Mouse (Mus musculus) neural tube, embryonic 14.5 days (tissue): Measurements from ENCODE around the gene Cct5. TPM values are rescaled to one million over a fixed set of nuclear protein-coding genes. Genes with fewer than 3 reads are reported as not detected.
A peak's percentile ranks its signal among the peaks of the same experiment; 100 is the strongest.

Experiments
- ATAC-seq: fragments of 200-750 bp; cut with Nextera tagmentation; 2 replicates; pipeline ENCODE4 v1.8.0; 2017; ENCODE audit warnings: low read depth, mild to moderate bottlenecking, moderate TSS enrichment, moderate library complexity
- H3K27ac ChIP-seq: fragments of 300-500 bp; sonication (generic); 2 replicates; pipeline ENCODE4 v1.5.1; 2014; ENCODE audit warnings: low read depth, mild to moderate bottlenecking, control low read depth, low read length, moderate library complexity, mixed read lengths
- H3K27me3 ChIP-seq: fragments of 300-500 bp; sonication (generic); 2 replicates; pipeline ENCODE4 v1.6.1; 2014; ENCODE audit warnings: low read length; ENCODE audit not compliant: control insufficient read depth, insufficient read depth
- H3K36me3 ChIP-seq: fragments of 300-500 bp; sonication (generic); 2 replicates; pipeline ENCODE4 v1.6.1; 2014; ENCODE audit warnings: low read length, mixed read lengths; ENCODE audit not compliant: control insufficient read depth, insufficient read depth
- H3K4me1 ChIP-seq: fragments of 300-500 bp; sonication (generic); 2 replicates; pipeline ENCODE4 v1.6.1; 2014; ENCODE audit warnings: low read length; ENCODE audit not compliant: control insufficient read depth, insufficient read depth
- H3K4me2 ChIP-seq: fragments of 300-500 bp; sonication (generic); 2 replicates; pipeline ENCODE4 v1.6.1; 2014; ENCODE audit warnings: mild to moderate bottlenecking, low read depth, low read length, control low read depth
- H3K4me3 ChIP-seq: fragments of 300-500 bp; sonication (generic); 2 replicates; pipeline ENCODE4 v1.5.1; 2014; ENCODE audit warnings: low read depth, low read length, control low read depth, mixed read lengths
- H3K9ac ChIP-seq: fragments of 300-500 bp; sonication (generic); replicated peaks from 2 replicates; pipeline ENCODE4 v1.6.1; 2014; ENCODE audit warnings: low read depth, mild to moderate bottlenecking, control low read depth, low read length, mixed read lengths
- H3K9me3 ChIP-seq: fragments of 300-500 bp; sonication (generic); 2 replicates; pipeline ENCODE4 v1.6.1; 2016; ENCODE audit warnings: low read length; ENCODE audit not compliant: control insufficient read depth
- WGBS: fragments of 180-500 bp; shearing (Covaris S2); extraction: QIAGEN DNeasy Blood & Tissue Kit; methylation state at CpG from one replicate; pipeline ENCODE4 v1.1.7; 2014; 5-methylcytosine and 5-hydroxymethylcytosine counted together
- polyA plus RNA-seq: library from polyadenylated mRNA; unstranded; fragments of >200 nt; fragmentation: Nextera tagmentation; extraction: Ambion mirVana; gene quantifications from 2 replicates; pipeline ENCODE4 v1.2.1, GENCODE M21; 2014

Gene Cct5
- polyA plus RNA-seq, 1 experiment from 2014 or later = 498 TPM

DNA sequence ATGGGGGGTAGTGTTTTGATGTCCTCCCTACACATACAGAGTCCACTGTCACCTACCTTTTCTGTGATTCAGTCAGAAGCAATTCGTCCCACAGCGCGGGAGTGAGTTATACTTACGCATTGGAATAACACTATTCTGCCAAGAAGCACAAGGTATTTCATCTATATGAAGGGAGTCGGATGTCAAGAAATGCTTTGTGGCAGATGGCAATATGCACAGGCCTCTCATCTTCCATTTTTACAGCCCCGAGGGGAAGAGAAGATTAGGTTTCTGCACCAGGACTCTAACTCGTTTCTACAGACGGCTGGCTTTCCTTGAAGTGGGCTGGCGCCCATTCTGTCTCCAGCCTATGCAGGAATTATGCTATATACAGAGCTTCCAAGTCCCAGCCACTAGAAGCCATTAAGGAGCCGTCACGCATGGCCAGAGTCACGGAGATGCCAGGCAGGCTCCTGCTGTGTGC is 29.8 kb upstream of the Cct5 start:
- Histone ChIP-seq H3K4me2 (no peak overlapping the region), H3K4me3 (no peak overlapping the region), H3K27me3 (no peaks in the 10 kb centered on the region), H3K27ac (peak overlapping the region; percentile 44; the same call in 1 of the 2 replicates), H3K9ac (no peak overlapping the region), H3K4me1 (peaks cover 8% of the 10 kb centered on the region; the same call in 1 of the 2 replicates), H3K9me3 (no peaks in the 10 kb centered on the region), H3K36me3 (no peaks in the 10 kb centered on the region)
- 56% methylated on average over 12 of the region's 12 CpGs for WGBS
- peak; percentile 61 for ATAC-seq

- Histone ChIP-seq H3K27me3 (no peaks in the 10 kb centered on the region), H3K27ac (no peak overlapping the region)
- 93% methylated on average over 3 of the region's 3 CpGs for WGBS
Observed at GRCm38 (mm10) chr15:31629556-31629955, 28.0 kb upstream of the Cct5 start.

GRCm38 (mm10) chr15:31628180-31628579 is 26.6 kb upstream of the Cct5 start:
- no peak; the same call in 1 of the 2 replicates for ATAC-seq
- Histone ChIP-seq H3K4me3 (no peak overlapping the region), H3K27me3 (no peaks in the 10 kb centered on the region), H3K36me3 (no peaks in the 10 kb centered on the region), H3K4me1 (peaks cover 8% of the 10 kb centered on the region; the same call in 1 of the 2 replicates), H3K27ac (no peak overlapping the region), H3K9ac (no peak overlapping the region), H3K4me2 (no peak overlapping the region), H3K9me3 (no peaks in the 10 kb centered on the region)
- WGBS = 62% methylated on average over 10 of the region's 10 CpGs

More at GRCm38 (mm10) chr15:31629556-31629955, 28.0 kb upstream of the Cct5 start:
- Histone ChIP-seq H3K4me2 (no peak overlapping the region), H3K9me3 (no peaks in the 10 kb centered on the region), H3K9ac (no peak overlapping the region), H3K4me3 (no peak overlapping the region), H3K36me3 (no peaks in the 10 kb centered on the region), H3K4me1 (peaks cover 8% of the 10 kb centered on the region; the same call in 1 of the 2 replicates)
- ATAC-seq = no peak

GRCm38 (mm10) chr15:31627277-31628154 is 25.9 kb upstream of the Cct5 start:
- WGBS = 44% methylated on average over 12 of the region's 12 CpGs
- Histone ChIP-seq H3K27ac (0 out of 2 replicates have a peak overlapping the region, but pooled peaks have one; percentile 7), H3K4me2 (no peak overlapping the region), H3K4me1 (peaks cover 8% of the 10 kb centered on the region; the same call in 1 of the 2 replicates), H3K9me3 (no peaks in the 10 kb centered on the region), H3K9ac (no peak overlapping the region), H3K36me3 (no peaks in the 10 kb centered on the region), H3K27me3 (no peaks in the 10 kb centered on the region), H3K4me3 (no peak overlapping the region)
- ATAC-seq = no peak

GRCm38 (mm10) chr15:31619521-31619920 is 17.9 kb upstream of the Cct5 start:
- no peak overlapping the region for H3K9ac ChIP-seq
- peak; percentile 28; the same call in 1 of the 2 replicates for ATAC-seq
- WGBS = 93% methylated on average over 8 of the region's 8 CpGs

DNA sequence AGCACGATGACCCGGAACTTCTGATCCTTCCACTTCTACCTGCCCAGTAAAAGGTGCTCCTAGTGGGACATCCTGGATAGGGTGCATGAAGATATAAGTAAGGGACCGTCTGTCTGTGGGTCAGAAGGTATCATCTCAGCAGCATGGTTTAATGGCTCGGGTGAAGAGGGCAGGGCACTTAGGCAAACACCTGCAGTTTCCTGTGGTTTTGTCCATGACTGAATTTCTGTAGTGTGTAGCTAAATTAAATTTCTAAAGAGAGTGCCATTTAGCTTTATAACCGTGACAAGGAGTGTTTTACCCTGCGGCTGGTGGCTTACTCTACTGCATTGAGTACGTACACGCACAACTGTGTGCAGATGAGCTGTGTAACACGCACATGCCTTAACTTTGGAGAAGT is 15.7 kb upstream of the Cct5 start:
- 86% methylated on average over 9 of the region's 9 CpGs for WGBS
- no peak for ATAC-seq
- Histone ChIP-seq H3K4me3 (no peak overlapping the region), H3K36me3 (no peaks in the 10 kb centered on the region), H3K4me1 (no peaks in the 10 kb centered on the region), H3K9ac (no peak overlapping the region), H3K4me2 (no peak overlapping the region), H3K27ac (no peak overlapping the region), H3K27me3 (no peaks in the 10 kb centered on the region), H3K9me3 (no peaks in the 10 kb centered on the region)

More at GRCm38 (mm10) chr15:31619521-31619920, 17.9 kb upstream of the Cct5 start:
- Histone ChIP-seq H3K27me3 (no peaks in the 10 kb centered on the region), H3K9me3 (no peaks in the 10 kb centered on the region), H3K36me3 (no peaks in the 10 kb centered on the region), H3K4me2 (no peak overlapping the region), H3K4me1 (no peaks in the 10 kb centered on the region), H3K27ac (no peak overlapping the region), H3K4me3 (no peak overlapping the region)

DNA sequence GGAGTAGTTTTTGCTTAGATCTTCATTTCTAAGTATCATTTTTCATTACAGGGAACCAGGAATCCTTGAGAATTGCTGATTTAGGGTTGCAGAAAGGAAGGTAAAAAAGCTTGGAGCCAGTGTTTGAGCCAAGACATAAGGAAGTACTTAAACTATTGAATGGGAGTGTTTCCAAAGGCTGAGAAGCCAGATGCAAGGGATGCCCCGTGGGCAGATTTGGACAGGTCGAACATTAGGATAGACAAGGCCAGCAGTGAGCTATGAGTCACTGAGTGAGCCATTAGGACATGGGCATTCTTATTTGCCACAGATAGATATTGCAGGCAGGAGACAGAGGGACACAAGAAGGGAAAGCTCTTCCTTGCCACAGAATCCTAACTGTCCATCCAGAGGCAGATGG is 13.1 kb upstream of the Cct5 start:
- no peaks in the 10 kb centered on the region for H3K9me3 ChIP-seq
- H3K9ac ChIP-seq = no peak overlapping the region
- H3K4me2 ChIP-seq = no peak overlapping the region
- no peak overlapping the region for H3K27ac ChIP-seq
- H3K27me3 ChIP-seq = no peaks in the 10 kb centered on the region
- 86% methylated on average over 2 of the region's 2 CpGs for WGBS
- ATAC-seq = no peak
- H3K36me3 ChIP-seq = no peaks in the 10 kb centered on the region
- H3K4me3 ChIP-seq = no peak overlapping the region
- H3K4me1 ChIP-seq = no peaks in the 10 kb centered on the region

DNA sequence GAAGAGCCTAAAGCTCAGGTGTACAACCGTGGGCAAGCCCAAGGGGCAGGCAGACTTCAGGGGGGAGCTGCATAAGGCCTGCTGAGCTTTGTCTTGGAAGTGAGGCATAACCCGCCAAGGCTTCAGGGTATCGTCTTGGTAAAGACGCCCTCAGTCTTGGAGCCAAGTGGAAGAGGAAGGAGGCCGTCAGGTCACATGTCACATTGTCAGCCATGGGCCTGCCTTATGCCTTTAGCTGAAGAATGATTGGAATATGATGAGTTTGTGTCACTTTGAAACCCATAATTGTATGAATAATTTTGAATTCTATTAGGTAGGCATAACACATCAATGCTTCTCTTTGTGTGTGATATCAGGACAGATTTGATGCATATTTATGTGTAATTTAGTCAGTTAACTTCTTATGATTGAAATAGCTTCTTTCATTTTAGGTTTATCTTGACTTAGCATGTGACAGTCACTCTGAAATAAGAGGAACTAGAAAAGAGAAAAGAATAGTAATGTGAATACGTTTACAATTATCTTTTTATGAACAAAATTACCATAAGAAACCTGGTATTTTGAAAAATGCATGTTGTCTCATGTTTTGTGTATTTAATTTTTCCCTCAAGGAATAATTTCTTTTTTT is 12.3 kb upstream of the Cct5 start:
- WGBS = 94% methylated on average over 6 of the region's 6 CpGs
- no peak for ATAC-seq
- Histone ChIP-seq H3K4me3 (no peak overlapping the region), H3K27me3 (no peaks in the 10 kb centered on the region), H3K36me3 (no peaks in the 10 kb centered on the region), H3K9ac (no peak overlapping the region), H3K4me1 (no peaks in the 10 kb centered on the region), H3K9me3 (no peaks in the 10 kb centered on the region), H3K27ac (no peak overlapping the region), H3K4me2 (no peak overlapping the region)

- H3K9ac ChIP-seq = no peak overlapping the region
- 95% methylated on average over 4 of the region's 4 CpGs for WGBS
- no peak overlapping the region for H3K27ac ChIP-seq
- no peaks in the 10 kb centered on the region for H3K36me3 ChIP-seq
- no peak overlapping the region for H3K4me2 ChIP-seq
- ATAC-seq = no peak
- H3K27me3 ChIP-seq = no peaks in the 10 kb centered on the region
- H3K9me3 ChIP-seq = no peaks in the 10 kb centered on the region
- no peaks in the 10 kb centered on the region for H3K4me1 ChIP-seq
- H3K4me3 ChIP-seq = no peak overlapping the region
Observed at GRCm38 (mm10) chr15:31611976-31612375, 10.4 kb upstream of the Cct5 start.
